Mouse (Mus musculus): Measurements from ENCODE around the gene Kdm5b.

DNA sequence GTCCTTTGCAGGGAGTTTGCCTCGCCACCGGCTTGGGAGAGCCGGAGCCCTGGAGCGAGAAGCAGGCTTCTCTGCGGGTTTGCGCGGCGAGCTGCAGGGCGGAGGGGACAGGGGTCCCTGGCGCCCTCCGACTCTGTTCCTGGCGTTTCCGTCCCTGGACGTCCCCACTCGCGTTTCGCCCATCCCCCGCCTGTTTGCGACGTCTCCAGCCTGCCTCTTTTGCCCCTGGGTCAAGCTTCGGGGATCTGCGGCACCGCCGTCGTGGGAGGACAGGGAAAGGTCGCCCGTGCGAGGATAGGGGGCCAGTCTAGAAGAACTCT lies 87.0 kb downstream of the Kdm5b start:
- TF ChIP-seq CTCF (IDR thresholded peaks at IDR 0.05; ENCODE audit: low read depth) (no peak), EP300 (optimal IDR thresholded peaks at IDR 0.05) (no peak)
